Mouse (Mus musculus) retina, postnatal 7 days (tissue): Measurements from ENCODE around the gene Numa1.
A peak's percentile ranks its signal among the peaks of the same experiment; 100 is the strongest.
"Not testable (repeated sequence)": the region's sequence is repeated elsewhere in the genome, so short reads cannot be mapped to it uniquely, and the experiment has no call there.

Source experiments
- DNase-seq: peaks from one replicate; pipeline ENCODE4 v3.0.0-alpha.2; 2012; ENCODE audit warnings: low read depth, low spot score

The Numa1 gene

DNA sequence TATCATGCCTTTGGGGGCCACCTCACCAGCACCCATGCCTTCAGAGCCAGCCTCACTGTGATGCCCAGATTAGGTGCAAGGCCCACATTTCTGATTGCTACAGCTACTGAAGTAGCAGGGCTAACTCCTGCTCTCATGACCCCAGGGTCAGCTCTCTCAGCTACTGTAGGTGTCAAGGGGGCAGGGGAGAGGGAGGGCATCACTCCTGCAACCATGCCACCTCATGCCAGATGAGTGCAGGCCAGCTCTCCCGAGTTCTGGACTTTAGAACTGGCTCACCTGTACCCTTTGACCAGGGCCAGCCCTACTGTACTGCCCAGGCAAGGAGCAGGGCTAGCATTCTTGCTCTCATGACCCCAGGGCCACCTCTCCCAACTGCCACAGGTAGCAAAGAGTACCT is 48.8 kb downstream of the Numa1 start:
- DNase-seq, result no peak

DNA sequence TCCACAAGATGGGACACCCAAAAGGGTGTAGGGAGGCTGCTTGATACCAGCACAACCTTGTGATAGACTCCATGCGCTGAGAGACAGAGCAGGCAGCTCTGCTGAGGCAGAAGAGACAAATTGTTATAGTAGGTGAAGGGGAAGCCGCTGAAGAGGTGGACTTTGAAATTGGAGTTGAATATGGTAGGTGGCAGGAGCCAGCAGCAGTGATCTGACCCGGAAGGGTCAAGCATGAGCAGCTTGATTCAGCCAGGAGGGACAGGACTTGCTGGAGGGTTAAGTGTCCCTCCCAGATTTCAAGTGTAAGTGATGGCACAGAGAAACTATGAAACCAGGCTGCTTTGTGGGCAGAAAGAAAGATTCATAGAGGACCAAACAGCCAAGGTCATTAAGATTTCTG is 51.2 kb downstream of the Numa1 start:
- no peak for DNase-seq

- DNase-seq, result no peak
Observed at GRCm38 (mm10) chr7:101994241-101994640, 60.3 kb downstream of the Numa1 start.

DNA sequence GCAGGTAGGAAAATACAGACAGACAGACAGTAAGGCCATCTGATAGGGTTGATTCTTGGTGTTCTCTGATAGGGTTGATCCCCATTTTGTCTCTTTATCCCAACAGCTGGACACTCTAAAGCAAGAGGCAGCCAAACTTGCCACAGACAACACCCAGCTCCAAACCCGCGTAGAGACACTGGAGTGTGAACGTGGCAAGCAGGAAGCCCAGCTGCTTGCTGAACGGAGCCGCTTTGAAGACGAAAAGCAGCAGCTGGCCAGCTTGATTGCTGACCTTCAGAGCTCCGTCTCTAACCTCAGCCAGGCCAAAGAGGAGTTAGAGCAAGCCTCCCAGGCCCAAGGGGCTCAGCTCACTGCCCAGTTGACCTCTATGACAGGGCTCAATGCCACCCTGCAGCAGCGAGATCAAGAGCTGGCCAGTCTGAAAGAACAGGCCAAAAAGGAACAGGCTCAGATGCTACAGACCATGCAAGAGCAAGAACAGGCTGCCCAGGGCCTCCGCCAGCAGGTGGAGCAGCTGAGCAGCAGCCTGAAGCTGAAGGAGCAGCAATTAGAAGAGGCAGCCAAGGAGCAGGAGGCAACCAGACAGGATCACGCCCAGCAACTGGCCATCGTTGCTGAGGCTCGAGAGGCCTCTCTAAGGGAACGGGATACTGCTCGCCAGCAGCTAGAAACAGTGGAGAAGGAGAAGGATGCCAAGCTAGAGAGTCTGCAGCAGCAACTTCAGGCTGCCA is 64.5 kb downstream of the Numa1 start:
- peak; percentile 48 for DNase-seq

GRCm38 (mm10) chr7:101999461-102000151 is 65.7 kb downstream of the Numa1 start:
- DNase-seq, result no peak

GRCm38 (mm10) chr7:102000296-102000695 is 66.4 kb downstream of the Numa1 start:
- DNase-seq, result no peak

DNA sequence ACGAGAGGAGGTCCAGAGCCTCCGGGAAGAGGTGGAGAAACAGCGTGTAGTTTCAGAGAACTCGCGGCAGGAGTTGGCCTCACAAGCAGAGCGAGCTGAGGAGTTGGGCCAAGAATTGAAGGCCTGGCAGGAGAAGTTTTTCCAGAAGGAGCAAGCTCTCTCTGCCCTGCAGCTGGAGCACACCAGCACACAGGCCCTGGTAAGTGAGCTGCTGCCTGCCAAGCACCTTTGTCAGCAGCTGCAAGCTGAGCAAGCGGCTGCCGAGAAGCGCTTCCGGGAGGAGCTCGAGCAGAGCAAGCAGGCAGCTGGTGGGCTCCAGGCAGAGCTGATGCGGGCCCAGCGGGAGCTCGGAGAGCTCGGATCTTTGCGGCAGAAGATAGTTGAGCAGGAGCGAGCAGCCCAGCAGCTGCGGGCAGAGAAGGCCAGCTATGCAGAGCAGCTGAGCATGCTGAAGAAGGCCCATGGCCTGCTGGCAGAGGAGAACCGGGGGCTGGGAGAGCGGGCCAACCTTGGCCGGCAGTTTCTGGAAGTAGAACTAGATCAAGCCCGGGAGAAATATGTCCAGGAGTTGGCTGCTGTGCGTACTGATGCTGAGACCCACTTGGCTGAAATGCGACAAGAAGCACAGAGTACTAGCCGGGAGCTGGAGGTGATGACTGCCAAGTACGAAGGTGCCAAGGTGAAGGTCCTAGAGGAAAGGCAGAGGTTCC is 67.2 kb downstream of the Numa1 start:
- no peak for DNase-seq

DNA sequence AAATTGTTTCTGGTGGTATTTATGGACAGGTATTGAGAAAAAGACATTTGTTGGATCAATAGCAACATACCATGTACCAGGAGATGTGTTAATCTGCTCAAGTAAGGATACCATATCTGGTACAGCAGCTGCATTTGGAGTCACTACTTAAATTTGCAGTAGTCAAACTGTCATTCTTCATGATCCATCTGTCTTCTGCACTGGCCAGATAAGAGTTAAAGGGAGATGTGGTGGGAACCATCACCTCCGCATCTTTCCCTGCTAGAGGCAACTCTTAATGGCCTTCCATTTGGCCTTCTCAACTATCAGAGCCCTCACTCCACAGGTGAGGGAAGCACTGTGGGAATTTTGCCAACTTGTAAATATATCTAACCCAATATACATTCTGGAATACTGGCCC is 72.6 kb downstream of the Numa1 start:
- no peak for DNase-seq

- DNase-seq, result no peak
Observed at GRCm38 (mm10) chr7:102011855-102012254, 77.9 kb downstream of the Numa1 start.

GRCm38 (mm10) chr7:102013416-102013815 is 79.5 kb downstream of the Numa1 start:
- no peak for DNase-seq

DNA sequence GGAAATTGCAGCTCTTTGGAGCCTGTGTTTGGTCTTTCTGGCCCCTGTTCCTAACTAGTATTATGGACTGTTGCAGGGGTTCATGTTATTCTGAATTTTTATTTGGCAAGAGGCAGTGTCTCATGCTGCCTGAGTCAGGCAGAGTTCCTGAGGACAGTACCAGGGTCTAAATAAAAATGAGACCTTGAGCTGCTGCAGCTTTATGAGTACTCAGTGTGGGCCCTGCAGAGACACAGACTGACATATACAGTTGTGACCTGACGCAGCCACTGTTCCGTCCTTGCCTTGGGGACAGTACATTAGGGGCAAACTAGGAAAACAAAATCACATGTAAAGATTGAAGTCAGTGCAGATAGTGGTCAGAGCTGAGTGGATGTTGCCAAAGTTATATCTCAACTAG is 81.1 kb downstream of the Numa1 start:
- no peak for DNase-seq

- DNase-seq, result no peak
Observed at GRCm38 (mm10) chr7:102016936-102017335, 83.0 kb downstream of the Numa1 start.

GRCm38 (mm10) chr7:102017452-102017851 is 83.5 kb downstream of the Numa1 start:
- no peak for DNase-seq

- no peak for DNase-seq
Observed at GRCm38 (mm10) chr7:102018034-102018433, 84.1 kb downstream of the Numa1 start.

DNA sequence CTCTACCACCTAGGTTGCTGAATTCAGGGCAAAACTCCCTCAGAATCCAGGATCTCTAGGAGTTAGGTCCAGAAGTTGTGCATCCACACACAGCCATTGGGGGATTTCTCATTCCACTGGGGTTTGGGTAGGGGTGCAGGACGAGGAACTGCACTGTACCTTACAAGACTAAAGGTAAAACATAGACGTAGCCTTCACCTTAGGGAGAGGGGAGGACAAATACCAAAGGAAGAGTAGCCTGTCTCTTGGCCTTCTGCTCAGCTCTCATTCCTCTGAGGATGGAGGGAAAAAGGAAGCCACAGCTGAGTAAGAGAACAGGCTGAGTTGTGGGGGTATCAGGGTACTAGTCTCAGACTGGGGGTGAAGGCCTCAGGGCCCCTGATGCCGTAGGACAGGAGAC is 84.7 kb downstream of the Numa1 start, which contains the start of gene Il18bp:
Il18bp (minus strand) TSS at position 101 of the 400 bp plus-strand sequence.
- DNase-seq, result no peak

DNA sequence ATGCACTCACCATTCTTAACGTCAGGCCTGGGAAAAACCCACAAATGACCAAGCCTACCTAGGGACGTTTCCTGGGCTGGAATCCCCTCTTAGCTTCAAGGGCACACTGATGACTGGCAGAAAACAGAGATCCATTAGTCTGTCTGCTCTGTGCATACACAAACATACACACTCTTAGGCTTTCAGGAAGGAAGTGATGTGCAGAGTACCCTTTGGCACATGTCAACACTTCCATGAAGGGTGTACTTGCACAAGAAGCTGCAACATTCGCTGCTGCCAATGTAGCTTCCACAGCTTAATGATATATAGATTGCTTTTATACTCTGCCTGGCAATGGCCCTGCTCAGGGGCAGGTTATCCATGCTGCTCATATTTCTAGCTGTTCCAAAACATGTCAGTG is 85.5 kb downstream of the Numa1 start:
- DNase-seq, result no peak

DNA sequence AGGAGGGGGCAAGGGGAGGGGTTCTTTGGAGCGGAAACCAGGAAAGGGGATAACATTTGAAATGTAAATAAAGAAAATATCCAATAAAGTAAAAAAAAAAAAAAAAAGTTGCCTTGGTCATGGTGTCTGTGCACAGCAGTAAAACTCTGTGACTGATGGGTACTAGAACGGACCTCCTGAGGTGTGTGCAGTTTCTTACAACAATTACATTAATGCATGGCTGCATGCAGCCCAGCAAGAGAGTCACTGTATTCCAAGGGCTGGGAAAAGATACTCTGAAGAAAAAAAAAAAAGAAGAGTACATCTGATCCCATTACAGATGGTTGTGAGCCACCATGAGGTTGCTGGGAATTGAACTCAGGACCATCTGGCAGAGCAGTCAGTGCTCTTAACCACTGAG is 87.0 kb downstream of the Numa1 start:
- DNase-seq, result not testable (repeated sequence)

DNA sequence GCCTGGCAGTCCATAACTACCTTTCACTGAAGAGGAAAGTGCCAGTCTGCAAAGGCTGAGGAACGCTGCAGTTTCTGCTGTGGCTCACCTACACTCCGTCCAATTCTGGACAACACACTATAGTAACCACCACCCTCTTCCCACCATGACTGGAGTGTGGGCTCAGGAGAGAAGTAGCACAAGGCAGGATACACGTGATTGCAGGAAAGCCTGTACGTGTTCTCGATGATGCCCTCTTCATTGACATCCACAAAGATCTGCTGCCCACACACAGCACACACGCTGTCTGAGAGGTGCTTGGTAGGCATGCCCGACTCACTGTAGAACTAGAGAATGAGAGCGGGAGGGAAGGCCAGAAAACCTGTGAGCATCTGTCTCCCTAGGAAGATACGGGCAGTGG is 89.9 kb downstream of the Numa1 start:
- no peak for DNase-seq

DNA sequence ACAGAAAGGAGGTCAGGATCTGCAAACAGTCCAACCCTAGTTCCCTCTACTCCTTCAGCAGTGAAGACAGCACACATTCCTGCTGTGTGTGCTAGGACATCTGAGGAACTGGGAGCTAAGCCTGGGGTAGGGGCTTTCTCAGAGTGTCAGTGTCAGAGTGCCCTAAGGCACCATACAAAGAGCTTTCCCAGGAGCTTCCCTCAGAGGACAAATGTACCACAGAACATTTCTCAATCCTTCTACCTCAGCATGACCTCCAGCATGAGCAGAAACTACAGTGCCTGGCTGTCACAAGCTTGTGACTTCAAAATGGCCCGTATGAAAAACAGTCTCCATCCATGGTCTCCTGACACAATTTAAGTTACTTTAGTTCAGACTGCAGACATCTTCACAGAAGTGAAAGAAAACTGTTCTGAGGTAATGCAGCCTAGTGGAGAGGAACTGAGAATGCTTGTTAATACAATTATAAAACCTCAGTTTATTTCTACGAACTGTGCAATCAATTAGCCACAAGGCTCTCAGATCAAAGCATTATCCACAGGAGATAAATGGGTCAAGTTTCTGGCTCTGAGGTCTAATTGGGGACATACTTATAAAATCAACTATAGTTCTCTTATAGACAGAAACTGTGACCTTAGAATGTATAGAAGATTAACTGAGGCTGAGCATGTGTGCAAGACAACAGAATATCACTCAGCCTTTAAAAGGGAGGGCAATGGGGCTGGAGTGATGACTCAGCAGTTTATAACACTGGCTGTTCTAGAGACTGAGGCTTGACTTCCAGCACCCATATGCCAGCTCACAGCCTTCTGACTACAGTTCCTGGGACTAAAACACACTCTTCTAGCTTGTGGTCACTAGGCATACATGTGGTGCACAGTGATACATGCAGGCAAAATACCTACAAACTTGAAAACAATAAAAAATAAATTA is 91.5 kb downstream of the Numa1 start:
- DNase-seq, result no peak

DNA sequence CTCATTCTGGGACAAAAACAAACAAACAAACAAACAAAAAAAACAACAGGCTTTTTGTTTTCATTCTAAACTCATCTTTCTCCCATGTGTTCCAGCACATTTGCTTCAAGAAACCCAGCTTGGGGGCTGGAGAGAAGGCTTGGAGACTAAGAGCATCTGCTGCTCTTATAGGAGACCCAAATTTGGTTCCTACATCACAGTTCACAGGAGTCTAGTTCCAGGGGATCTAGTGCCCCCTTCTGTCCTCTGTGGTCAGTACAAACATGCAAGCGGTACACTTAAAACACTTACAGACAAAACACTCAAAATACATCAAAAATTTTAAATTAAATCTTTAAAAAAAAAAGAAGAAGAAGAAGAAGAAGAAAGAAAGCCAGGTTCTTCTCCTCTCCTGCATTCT is 101.0 kb downstream of the Numa1 start:
- no peak for DNase-seq

- DNase-seq, result no peak
Observed at GRCm38 (mm10) chr7:102035534-102035933, 101.6 kb downstream of the Numa1 start.

GRCm38 (mm10) chr7:102037318-102037717 is 103.4 kb downstream of the Numa1 start:
- DNase-seq, result no peak
